Comparison of ENCODE assay signal across 13 mouse cellular contexts in the genomic region with DNA sequence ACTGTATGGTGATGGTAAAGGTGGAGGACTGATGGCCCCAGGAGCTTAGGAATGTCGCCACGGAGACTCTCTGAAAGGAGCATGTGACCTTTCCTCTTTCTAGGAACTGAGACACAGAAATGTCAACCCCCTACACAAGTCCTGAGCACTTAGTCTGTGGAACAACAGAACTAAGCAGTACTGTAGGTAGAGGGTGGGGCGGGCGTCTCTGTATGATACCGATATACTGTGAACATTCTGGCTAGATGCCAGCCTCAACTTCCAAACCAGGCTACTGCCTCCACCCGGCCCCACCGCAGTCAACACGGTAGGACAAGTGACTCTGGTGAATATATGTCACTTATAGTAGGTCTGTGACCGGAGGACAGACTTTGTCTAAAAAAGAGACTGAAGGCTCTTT. TPM values are rescaled to one million over a fixed set of nuclear protein-coding genes. Genes with fewer than 3 reads are reported as not detected.
DNase-seq lines count a peak whose midpoint lies in the region; ATAC-seq lines count a peak whose summit lies in the region.
"Had no signal": no experiment of that assay in that cellular context is flagged by ENCODE, and none has a peak within 500 bp of the region (broad histone marks: within the 10 kb centered on the region; RNA-seq: fewer than 3 reads in every experiment).

No protein-coding gene starts in this region.

- WGBS in kidney, embryonic 14.5 days: 76% methylated on average over 9 of the region's 9 CpGs
- 66% methylated on average over 9 of the region's 9 CpGs for WGBS in intestine, embryonic 16.5 days

- H3K4me3 ChIP-seq in kidney, embryonic 14.5 days (ENCODE audit: low read length): no peak overlapping the region
- H3K4me3 ChIP-seq in intestine, embryonic 16.5 days (ENCODE audit: low read length): no peak overlapping the region
- H3K4me3 ChIP-seq: myocyte had no signal

- ATAC-seq in kidney, embryonic 14.5 days (ENCODE audit: low FRiP score, low TSS enrichment): no peak
- peak; percentile 20 for ATAC-seq in intestine, embryonic 16.5 days
- peak; percentile 59 for ATAC-seq in megakaryocyte-erythroid progenitor cell, adult 5-6 weeks (replicated peaks; ENCODE audit: low FRiP score, low TSS enrichment, poor library complexity, severe bottlenecking)
- ATAC-seq: forebrain, embryonic 16.5 days; Patski had no signal

- no peaks in the 10 kb centered on the region for H3K9me3 ChIP-seq in kidney, embryonic 14.5 days (ENCODE audit: control insufficient read depth, low read length)
- H3K9me3 ChIP-seq in intestine, embryonic 16.5 days (ENCODE audit: control insufficient read depth, low read length): no peaks in the 10 kb centered on the region

- no peak overlapping the region for H3K27ac ChIP-seq in kidney, embryonic 14.5 days (ENCODE audit: low read depth, low read length)
- peak overlapping the region; percentile 100 for H3K27ac ChIP-seq in intestine, embryonic 16.5 days (ENCODE audit: low read length)

- no peak overlapping the region for H3K9ac ChIP-seq in kidney, embryonic 14.5 days (ENCODE audit: low read depth, low read length)
- H3K9ac ChIP-seq in intestine, embryonic 16.5 days (ENCODE audit: low read depth, low read length): peak overlapping the region; percentile 87; the same call in 1 of the 2 replicates

- H3K4me1 ChIP-seq in kidney, embryonic 14.5 days (ENCODE audit: control insufficient read depth, insufficient read depth, low read length): peaks cover 56% of the 10 kb centered on the region
- H3K4me1 ChIP-seq in intestine, embryonic 16.5 days (ENCODE audit: control insufficient read depth, insufficient read depth, low read length): peaks cover 77% of the 10 kb centered on the region

- peak; percentile 19 for DNase-seq in kidney, postnatal 10 days
- DNase-seq in MEL-GATA-1-ER (ENCODE audit: extremely low read depth, low read depth): peak; percentile 53
- no peak for DNase-seq in layer of hippocampus, postnatal 25 days (ENCODE audit: extremely low spot score in 1 of 2, low spot score in 1 of 2)
- no peak for DNase-seq in thymus, postnatal 14 days
- DNase-seq: cerebellum, postnatal 36 days; thymus, postnatal 4 days had no signal

- H3K27me3 ChIP-seq in kidney, embryonic 14.5 days (ENCODE audit: control insufficient read depth, insufficient read depth, low read length): no peaks in the 10 kb centered on the region
- no peaks in the 10 kb centered on the region for H3K27me3 ChIP-seq in intestine, embryonic 16.5 days (replicated peaks; ENCODE audit: control insufficient read depth, insufficient read depth, low read length)
- H3K27me3 ChIP-seq: Patski had no signal

- no peak overlapping the region for H3K4me2 ChIP-seq in kidney, embryonic 14.5 days (replicated peaks; ENCODE audit: low read depth, low read length)
- no peak overlapping the region for H3K4me2 ChIP-seq in intestine, embryonic 16.5 days (ENCODE audit: low read depth, low read length)
- H3K4me2 ChIP-seq: heart, embryonic 11.5 days had no signal

- H3K36me3 ChIP-seq in kidney, embryonic 14.5 days (ENCODE audit: control insufficient read depth, insufficient read depth, low read length): no peaks in the 10 kb centered on the region
- no peaks in the 10 kb centered on the region for H3K36me3 ChIP-seq in intestine, embryonic 16.5 days (ENCODE audit: control insufficient read depth, insufficient read depth, low read length)

RNA-seq across cellular contexts. Expression of a gene that starts 5.2 kb away (rescaled TPM):
- polyA plus RNA-seq in kidney, embryonic 14.5 days (2014; fragmentation: Nextera tagmentation; extraction: Ambion mirVana): 2.5 and 3.6 TPM in 2 replicates
- polyA plus RNA-seq in intestine, embryonic 16.5 days (2015; fragmentation: Nextera tagmentation; extraction: Ambion mirVana): 8.9 and 11.7 TPM in 2 replicates
- total RNA-seq in megakaryocyte-erythroid progenitor cell, adult 5-6 weeks (2014; fragmentation: Nextera tagmentation): 9.5 and 11.7 TPM in 2 replicates
- 3.3 and 4.2 TPM in 2 replicates for total RNA-seq in megakaryocyte-erythroid progenitor cell, adult 5-6 weeks (2017)
- 10 to 100 TPM; 21.5 to 23.8 TPM for total RNA-seq in layer of hippocampus, postnatal 25 days (2021)

RNA-seq across cellular contexts. Expression of a gene that starts 40.1 kb away (rescaled TPM):
- polyA plus RNA-seq in kidney, embryonic 14.5 days (2014; fragmentation: Nextera tagmentation; extraction: Ambion mirVana): 61.1 and 65.8 TPM in 2 replicates
- polyA plus RNA-seq in intestine, embryonic 16.5 days (2015; fragmentation: Nextera tagmentation; extraction: Ambion mirVana): 98.7 and 105 TPM in 2 replicates
- 20.1 and 22.5 TPM in 2 replicates for total RNA-seq in megakaryocyte-erythroid progenitor cell, adult 5-6 weeks (2014; fragmentation: Nextera tagmentation)
- 13.8 and 17.3 TPM in 2 replicates for total RNA-seq in megakaryocyte-erythroid progenitor cell, adult 5-6 weeks (2017)
- total RNA-seq in layer of hippocampus, postnatal 25 days (2021): 10 to 100 TPM; 15.6 to 15.7 TPM

RNA-seq across cellular contexts. Expression of a gene that starts 40.5 kb away (rescaled TPM):
- 7.6 and 7.7 TPM in 2 replicates for polyA plus RNA-seq in kidney, embryonic 14.5 days (2014; fragmentation: Nextera tagmentation; extraction: Ambion mirVana)
- 6.2 and 6.7 TPM in 2 replicates for polyA plus RNA-seq in intestine, embryonic 16.5 days (2015; fragmentation: Nextera tagmentation; extraction: Ambion mirVana)
- total RNA-seq in megakaryocyte-erythroid progenitor cell, adult 5-6 weeks (2014; fragmentation: Nextera tagmentation): 7.0 and 12.1 TPM in 2 replicates
- 7.1 and 10.1 TPM in 2 replicates for total RNA-seq in megakaryocyte-erythroid progenitor cell, adult 5-6 weeks (2017)
- 10 to 100 TPM; 10.7 to 12.8 TPM for total RNA-seq in layer of hippocampus, postnatal 25 days (2021)

RNA-seq across cellular contexts. Expression of a gene that starts 55.3 kb away (rescaled TPM):
- polyA plus RNA-seq in kidney, embryonic 14.5 days (2014; fragmentation: Nextera tagmentation; extraction: Ambion mirVana): 130 and 136 TPM in 2 replicates
- 102 and 112 TPM in 2 replicates for polyA plus RNA-seq in intestine, embryonic 16.5 days (2015; fragmentation: Nextera tagmentation; extraction: Ambion mirVana)
- 137 and 199 TPM in 2 replicates for total RNA-seq in megakaryocyte-erythroid progenitor cell, adult 5-6 weeks (2014; fragmentation: Nextera tagmentation)
- 163 and 170 TPM in 2 replicates for total RNA-seq in megakaryocyte-erythroid progenitor cell, adult 5-6 weeks (2017)
- 10 to 100 TPM; 55.2 to 63.6 TPM for total RNA-seq in layer of hippocampus, postnatal 25 days (2021)

Comparison
In these comparisons a context has a peak if more than half of its experiments do, and no peak if none do; other contexts are left out.
1. DNase-seq: peak in kidney, postnatal 10 days (single experiment) and MEL-GATA-1-ER (single experiment); none in layer of hippocampus, postnatal 25 days (0 of 2) and thymus, postnatal 14 days (single experiment).